ENCODE assay signal across 7 mouse cellular contexts in the genomic region with DNA sequence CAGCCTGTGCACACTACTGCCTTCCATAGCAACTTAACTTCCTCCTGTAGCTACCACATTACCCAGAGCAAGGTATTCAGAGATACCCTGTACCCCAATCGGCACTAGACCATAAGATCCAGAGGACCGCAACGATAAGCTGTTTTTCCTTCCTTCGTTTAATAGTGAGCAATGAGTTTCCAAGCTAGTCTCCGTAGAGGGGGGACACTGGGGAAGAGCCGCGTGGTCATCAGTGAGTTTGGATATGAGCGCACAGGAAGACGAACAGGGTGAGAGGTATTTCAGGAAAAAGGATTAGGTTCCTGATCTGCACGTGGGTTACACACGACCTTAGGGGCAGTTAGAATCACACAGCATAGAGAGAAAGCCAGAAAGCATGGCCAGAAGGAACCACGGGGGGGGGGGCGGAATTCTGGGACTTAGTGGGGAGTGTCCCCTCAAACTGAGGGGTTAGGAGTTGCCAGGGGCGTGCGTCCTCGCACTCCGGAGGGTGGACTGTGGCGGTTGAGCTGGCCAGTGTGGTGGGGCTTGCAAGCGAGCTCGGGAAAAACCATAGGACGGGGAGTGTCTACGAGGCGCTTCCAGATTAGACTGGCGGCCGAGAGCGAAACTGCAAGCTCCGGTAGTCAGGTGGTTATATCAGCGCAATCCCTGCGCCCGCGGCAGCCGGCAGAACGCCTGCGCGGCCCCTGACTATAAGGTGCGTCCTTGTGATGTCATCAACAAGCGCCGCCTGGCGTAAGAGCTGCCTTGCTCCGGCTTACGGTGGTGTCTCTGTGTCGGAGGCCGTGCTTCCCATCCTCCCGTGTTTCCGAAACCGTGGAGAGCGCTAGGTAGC. TPM values are rescaled to one million over a fixed set of nuclear protein-coding genes. Genes with fewer than 3 reads are reported as not detected.
A peak's percentile ranks its signal among the peaks of the same experiment; 100 is the strongest.
DNase-seq lines count a peak whose midpoint lies in the region; ATAC-seq and TF ChIP-seq lines count a peak whose summit lies in the region.

No protein-coding gene starts in this region.

- peak overlapping the region; percentile 95 for H3K4me2 ChIP-seq in embryonic facial prominence, embryonic 12.5 days (replicated peaks)
- H3K4me2 ChIP-seq in limb, embryonic 12.5 days = peak overlapping the region; percentile 87
- peak overlapping the region; percentile 97 for H3K4me2 ChIP-seq in midbrain, embryonic 15.5 days

- peak overlapping the region; percentile 58 for H3K4me3 ChIP-seq in embryonic facial prominence, embryonic 12.5 days
- peak overlapping the region; percentile 91 for H3K4me3 ChIP-seq in kidney, adult 2 months (ENCODE audit: insufficient read depth, low read depth, low read length)
- H3K4me3 ChIP-seq in limb, embryonic 12.5 days (replicated peaks) = peak overlapping the region; percentile 76
- H3K4me3 ChIP-seq in midbrain, embryonic 15.5 days = peak overlapping the region; percentile 84
- H3K4me3 ChIP-seq in spleen, adult 2 months (ENCODE audit: extremely low read depth, insufficient read depth, insufficient read length) = peak overlapping the region; percentile 72

- H3K36me3 ChIP-seq in embryonic facial prominence, embryonic 12.5 days = peaks cover 13% of the 10 kb centered on the region; the same call in 1 of the 2 replicates
- no peaks in the 10 kb centered on the region for H3K36me3 ChIP-seq in kidney, adult 2 months (ENCODE audit: control insufficient read depth, insufficient read depth, low read length)
- peaks cover 20% of the 10 kb centered on the region for H3K36me3 ChIP-seq in limb, embryonic 12.5 days
- no peaks in the 10 kb centered on the region; the same call in 1 of the 2 replicates for H3K36me3 ChIP-seq in midbrain, embryonic 15.5 days (replicated peaks)
- H3K36me3 ChIP-seq in spleen, adult 2 months (ENCODE audit: control insufficient read depth, insufficient read depth, low read length) = 0 out of 2 replicates have a peak, but pooled peaks cover 2% of the 10 kb centered on the region

- peak overlapping the region; percentile 91 for H3K9ac ChIP-seq in embryonic facial prominence, embryonic 12.5 days
- peak overlapping the region; percentile 86 for H3K9ac ChIP-seq in limb, embryonic 12.5 days (replicated peaks)
- peak overlapping the region; percentile 97 for H3K9ac ChIP-seq in midbrain, embryonic 15.5 days

- H3K27ac ChIP-seq in embryonic facial prominence, embryonic 12.5 days = peak overlapping the region; percentile 80
- peak overlapping the region; percentile 81 for H3K27ac ChIP-seq in kidney, adult 2 months (ENCODE audit: insufficient read depth, low read depth, low read length)
- H3K27ac ChIP-seq in limb, embryonic 12.5 days = peak overlapping the region; percentile 68
- peak overlapping the region; percentile 89 for H3K27ac ChIP-seq in midbrain, embryonic 15.5 days
- H3K27ac ChIP-seq in spleen, adult 2 months (ENCODE audit: insufficient read depth, low read length) = peak overlapping the region; percentile 89

- peak; percentile 92 for ATAC-seq in embryonic facial prominence, embryonic 12.5 days (ENCODE audit: insufficient number of reproducible peaks, insufficient read depth, low FRiP score, low TSS enrichment)
- peak; percentile 93 for ATAC-seq in limb, embryonic 12.5 days (ENCODE audit: insufficient number of reproducible peaks, insufficient read depth, low FRiP score, low TSS enrichment, low read depth)
- ATAC-seq in midbrain, embryonic 15.5 days (replicated peaks) = peak; percentile 94

- peaks cover 30% of the 10 kb centered on the region for H3K27me3 ChIP-seq in embryonic facial prominence, embryonic 12.5 days
- no peaks in the 10 kb centered on the region for H3K27me3 ChIP-seq in kidney, adult 2 months (replicated peaks; ENCODE audit: control insufficient read depth, insufficient read depth, low read length)
- H3K27me3 ChIP-seq in limb, embryonic 12.5 days = peaks cover 46% of the 10 kb centered on the region
- peaks cover 19% of the 10 kb centered on the region for H3K27me3 ChIP-seq in midbrain, embryonic 15.5 days (replicated peaks)
- 0 out of 2 replicates have a peak, but pooled peaks cover 1% of the 10 kb centered on the region for H3K27me3 ChIP-seq in spleen, adult 2 months (ENCODE audit: control insufficient read depth, insufficient read depth, low read length)

- H3K4me1 ChIP-seq in embryonic facial prominence, embryonic 12.5 days = peaks cover 14% of the 10 kb centered on the region
- H3K4me1 ChIP-seq in kidney, adult 2 months (ENCODE audit: control insufficient read depth, insufficient read depth, low read length) = peaks cover 10% of the 10 kb centered on the region; the same call in 1 of the 2 replicates
- H3K4me1 ChIP-seq in limb, embryonic 12.5 days (replicated peaks) = peaks cover 17% of the 10 kb centered on the region
- peaks cover 37% of the 10 kb centered on the region for H3K4me1 ChIP-seq in midbrain, embryonic 15.5 days
- H3K4me1 ChIP-seq in spleen, adult 2 months (ENCODE audit: control insufficient read depth, insufficient read depth, insufficient read length) = peaks cover 5% of the 10 kb centered on the region; the same call in 1 of the 2 replicates

- peak; percentile 84 for TF ChIP-seq POLR2A in kidney, adult 2 months (IDR thresholded peaks at IDR 0.05; ENCODE audit: low read depth, low read length)
- peak; percentile 57 for TF ChIP-seq POLR2A in spleen, adult 2 months (IDR thresholded peaks at IDR 0.05; ENCODE audit: low read depth, low read length)

- DNase-seq in adrenal gland, postnatal 25 days = peak; percentile 93
- DNase-seq in heart, adult 18-20 months = peak; percentile 96
- DNase-seq in kidney, adult 2 months = peak; percentile 97
- DNase-seq in spleen, adult 2 months (ENCODE audit: low read depth in 1 of 2, low spot score in 2 of 2) = peak; percentile 92 to 94

- TF ChIP-seq CTCF in kidney, adult 2 months (conservative IDR thresholded peaks at IDR 0.05; ENCODE audit: insufficient read depth, insufficient read length, low read depth, low read length) = peak; percentile 52
- TF ChIP-seq CTCF in spleen, adult 2 months (IDR thresholded peaks at IDR 0.05; ENCODE audit: extremely low read depth, insufficient read depth, insufficient read length, insufficient replicate concordance) = peak; percentile 35; the same call in 1 of the 2 replicates

- WGBS in embryonic facial prominence, embryonic 12.5 days = 2% methylated on average over 47 of the region's 47 CpGs
- WGBS in kidney, adult 2 months = under 1% methylated on average over 47 of the region's 47 CpGs
- WGBS in limb, embryonic 12.5 days = 3% methylated on average over 47 of the region's 47 CpGs
- under 1% methylated on average over 47 of the region's 47 CpGs for WGBS in midbrain, embryonic 15.5 days
- WGBS in spleen, adult 2 months = under 1% methylated on average over 47 of the region's 47 CpGs

- no peaks in the 10 kb centered on the region for H3K9me3 ChIP-seq in embryonic facial prominence, embryonic 12.5 days
- H3K9me3 ChIP-seq in limb, embryonic 12.5 days = no peaks in the 10 kb centered on the region
- no peaks in the 10 kb centered on the region for H3K9me3 ChIP-seq in midbrain, embryonic 15.5 days

RNA-seq across cellular contexts. Expression of gene Slc25a1, which starts 6.5 kb away (rescaled TPM):
- total RNA-seq in adrenal gland, postnatal 25 days (2021) = 297 and 308 TPM in 2 replicates
- 88.5 and 89.5 TPM in 2 replicates for polyA plus RNA-seq in embryonic facial prominence, embryonic 12.5 days (2016; fragmentation: Nextera tagmentation; extraction: Ambion mirVana)
- total RNA-seq in heart, adult 18-20 months (2021) = 10 to 100 TPM; 10.3 to 37.8 TPM
- 300 and 304 TPM in 2 replicates for polyA plus RNA-seq in kidney, adult 2 months (2012; rRNA removed)
- 79.5 and 83.0 TPM in 2 replicates for polyA plus RNA-seq in limb, embryonic 12.5 days (2016; fragmentation: Nextera tagmentation; extraction: Ambion mirVana)
- polyA plus RNA-seq in midbrain, embryonic 15.5 days (2015; fragmentation: Nextera tagmentation; extraction: Ambion mirVana) = 169 and 179 TPM in 2 replicates
- 46.1 and 59.0 TPM in 2 replicates for polyA plus RNA-seq in spleen, adult 2 months (2012; rRNA removed)

RNA-seq across cellular contexts. Expression of gene Gsc2, which starts 6.7 kb away (rescaled TPM):
- total RNA-seq in adrenal gland, postnatal 25 days (2021) = not detected in 2 replicates
- polyA plus RNA-seq in embryonic facial prominence, embryonic 12.5 days (2016; fragmentation: Nextera tagmentation; extraction: Ambion mirVana) = not detected in 2 replicates
- not detected for total RNA-seq in heart, adult 18-20 months (2021)
- polyA plus RNA-seq in kidney, adult 2 months (2012; rRNA removed) = not detected in 2 replicates
- polyA plus RNA-seq in limb, embryonic 12.5 days (2016; fragmentation: Nextera tagmentation; extraction: Ambion mirVana) = not detected in 2 replicates
- 0.38 and 1.1 TPM in 2 replicates for polyA plus RNA-seq in midbrain, embryonic 15.5 days (2015; fragmentation: Nextera tagmentation; extraction: Ambion mirVana)
- polyA plus RNA-seq in spleen, adult 2 months (2012; rRNA removed) = not detected in 2 replicates

RNA-seq across cellular contexts. Expression of gene Ess2, which starts 10.4 kb away (rescaled TPM):
- total RNA-seq in adrenal gland, postnatal 25 days (2021) = 19.4 and 21.0 TPM in 2 replicates
- polyA plus RNA-seq in embryonic facial prominence, embryonic 12.5 days (2016; fragmentation: Nextera tagmentation; extraction: Ambion mirVana) = 50.7 and 54.0 TPM in 2 replicates
- 1 to 10 TPM; 8.6 TPM for total RNA-seq in heart, adult 18-20 months (2021)
- 14.2 and 16.2 TPM in 2 replicates for polyA plus RNA-seq in kidney, adult 2 months (2012; rRNA removed)
- 50.6 and 54.7 TPM in 2 replicates for polyA plus RNA-seq in limb, embryonic 12.5 days (2016; fragmentation: Nextera tagmentation; extraction: Ambion mirVana)
- 51.7 and 57.1 TPM in 2 replicates for polyA plus RNA-seq in midbrain, embryonic 15.5 days (2015; fragmentation: Nextera tagmentation; extraction: Ambion mirVana)
- 19.3 and 22.7 TPM in 2 replicates for polyA plus RNA-seq in spleen, adult 2 months (2012; rRNA removed)

RNA-seq across cellular contexts. Expression of gene Tssk2, which starts 23.1 kb away (rescaled TPM):
- total RNA-seq in adrenal gland, postnatal 25 days (2021) = not detected in 2 replicates
- polyA plus RNA-seq in embryonic facial prominence, embryonic 12.5 days (2016; fragmentation: Nextera tagmentation; extraction: Ambion mirVana) = 0.12 TPM in 1 of 2 replicates, not detected in the other
- not detected for total RNA-seq in heart, adult 18-20 months (2021)
- 0.05 and 0.27 TPM in 2 replicates for polyA plus RNA-seq in kidney, adult 2 months (2012; rRNA removed)
- not detected in 2 replicates for polyA plus RNA-seq in limb, embryonic 12.5 days (2016; fragmentation: Nextera tagmentation; extraction: Ambion mirVana)
- 0.11 TPM in 1 of 2 replicates, not detected in the other for polyA plus RNA-seq in midbrain, embryonic 15.5 days (2015; fragmentation: Nextera tagmentation; extraction: Ambion mirVana)
- polyA plus RNA-seq in spleen, adult 2 months (2012; rRNA removed) = not detected in 2 replicates

RNA-seq across cellular contexts. Expression of gene Dgcr2, which starts 23.2 kb away (rescaled TPM):
- 67.7 and 73.0 TPM in 2 replicates for total RNA-seq in adrenal gland, postnatal 25 days (2021)
- 103 and 105 TPM in 2 replicates for polyA plus RNA-seq in embryonic facial prominence, embryonic 12.5 days (2016; fragmentation: Nextera tagmentation; extraction: Ambion mirVana)
- 10 to 100 TPM; 43.5 to 48.3 TPM for total RNA-seq in heart, adult 18-20 months (2021)
- 99.8 and 127 TPM in 2 replicates for polyA plus RNA-seq in kidney, adult 2 months (2012; rRNA removed)
- 102 and 105 TPM in 2 replicates for polyA plus RNA-seq in limb, embryonic 12.5 days (2016; fragmentation: Nextera tagmentation; extraction: Ambion mirVana)
- 119 and 120 TPM in 2 replicates for polyA plus RNA-seq in midbrain, embryonic 15.5 days (2015; fragmentation: Nextera tagmentation; extraction: Ambion mirVana)
- 57.7 and 85.0 TPM in 2 replicates for polyA plus RNA-seq in spleen, adult 2 months (2012; rRNA removed)

Comparison
In these comparisons a context has a peak if more than half of its experiments do, and no peak if none do; other contexts are left out.
1. Peak in every context shown above with its lines: DNase-seq, ATAC-seq, H3K4me3 ChIP-seq and H3K27ac ChIP-seq.